Mouse (Mus musculus): ENCODE measurements around the gene Ankib1. TPM values are rescaled to one million over a fixed set of nuclear protein-coding genes. Genes with fewer than 3 reads are reported as not detected.

Ankib1 gene
- 10 to 100 TPM; 35.1 to 52.6 TPM for polyA plus RNA-seq (2017; shearing (Covaris generic))

DNA sequence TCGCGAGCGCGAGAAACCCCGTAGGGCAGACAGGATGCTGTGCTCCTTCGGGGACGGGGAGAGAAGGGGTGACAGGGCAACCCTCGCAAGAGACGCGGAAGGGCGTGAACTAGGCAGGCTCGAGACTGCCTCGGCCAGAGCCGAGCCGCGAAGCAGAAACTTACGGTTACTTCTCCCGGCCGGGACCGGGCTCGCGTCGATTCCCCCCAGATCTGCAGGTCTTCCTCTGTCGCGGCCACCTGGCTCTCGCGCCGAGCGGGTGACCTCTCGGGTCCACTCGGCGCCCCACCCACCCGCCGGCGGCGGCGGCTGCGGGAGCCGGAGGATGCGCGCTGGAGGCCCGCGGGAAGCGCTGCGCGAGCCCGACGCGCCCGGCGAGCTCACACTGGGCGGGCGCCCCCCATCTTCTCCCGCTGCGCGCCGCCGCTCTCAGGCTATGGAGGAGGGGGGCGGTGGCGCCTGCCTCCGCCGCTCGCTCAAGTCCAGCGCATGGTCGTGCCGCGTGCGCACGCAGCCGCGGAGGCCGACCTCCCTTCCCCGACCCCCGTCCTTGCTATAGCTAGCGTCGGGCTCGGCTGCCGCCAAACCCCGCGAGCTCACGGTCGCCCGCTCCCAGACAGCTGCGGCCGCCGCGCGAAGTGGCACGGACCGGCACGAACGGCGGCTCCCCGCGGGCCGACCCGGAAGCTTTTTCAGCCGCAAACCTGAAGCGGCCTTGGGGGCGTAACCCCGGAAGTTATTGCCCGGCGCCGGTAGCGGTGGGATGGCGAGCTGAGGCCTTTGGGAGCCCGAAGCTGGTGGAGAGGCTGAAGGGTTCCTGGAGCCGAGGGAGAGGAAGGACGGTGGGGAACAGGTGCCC, at the start of gene Ankib1, which contains the start of gene Krit1:
Gene Ankib1, minus strand, starts transcription at position 493 of the 859 bp plus-strand sequence.
Gene Krit1, plus strand, starts transcription at position 752 of the 859 bp plus-strand sequence.

DNA sequence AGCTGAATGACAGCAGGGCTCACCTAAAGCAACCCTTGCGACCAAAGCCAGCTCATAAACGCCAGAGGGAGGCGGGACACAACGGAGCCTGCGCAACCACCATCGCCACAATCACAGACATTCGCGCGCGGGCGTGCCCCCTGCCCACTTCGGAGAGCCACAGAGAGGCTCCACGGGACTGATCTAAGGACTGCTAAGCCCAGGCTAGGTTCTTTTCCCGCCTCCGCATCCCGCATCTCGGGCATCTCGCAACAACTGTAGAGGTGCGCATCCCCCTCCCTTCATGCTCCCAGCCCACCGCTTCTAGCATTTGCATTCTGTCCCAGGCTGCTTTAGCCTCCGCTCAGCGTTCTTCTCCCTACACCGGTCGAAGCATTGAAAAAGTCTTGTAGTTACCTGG, 42.3 kb upstream of the Ankib1 start, which contains the start of gene Lrrd1:
Gene Lrrd1, plus strand, starts transcription at position 148 of the 400 bp plus-strand sequence.

DNA sequence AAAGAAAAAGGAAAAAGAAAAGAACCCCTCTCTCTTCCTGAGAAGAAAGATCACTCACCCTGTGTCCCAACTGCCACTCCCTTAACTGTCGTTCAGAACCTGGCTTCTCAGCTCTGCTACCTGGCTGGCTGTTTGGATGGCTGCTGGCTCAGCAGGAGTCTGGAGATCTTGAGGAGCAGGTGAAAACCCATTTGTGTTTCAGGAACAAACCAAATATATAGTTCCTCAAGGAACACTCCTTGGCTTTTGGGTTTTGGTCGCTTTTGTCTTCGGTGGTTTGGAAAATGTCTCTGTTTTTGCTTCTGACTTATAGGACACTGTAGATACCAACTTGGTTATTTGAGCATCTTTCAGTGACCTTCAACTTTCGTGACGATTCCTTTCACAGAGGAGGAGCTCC, 145.6 kb downstream of the Ankib1 start, which contains the start of gene Gatad1:
Gene Gatad1, minus strand, starts transcription at position 101 of the 400 bp plus-strand sequence.

DNA sequence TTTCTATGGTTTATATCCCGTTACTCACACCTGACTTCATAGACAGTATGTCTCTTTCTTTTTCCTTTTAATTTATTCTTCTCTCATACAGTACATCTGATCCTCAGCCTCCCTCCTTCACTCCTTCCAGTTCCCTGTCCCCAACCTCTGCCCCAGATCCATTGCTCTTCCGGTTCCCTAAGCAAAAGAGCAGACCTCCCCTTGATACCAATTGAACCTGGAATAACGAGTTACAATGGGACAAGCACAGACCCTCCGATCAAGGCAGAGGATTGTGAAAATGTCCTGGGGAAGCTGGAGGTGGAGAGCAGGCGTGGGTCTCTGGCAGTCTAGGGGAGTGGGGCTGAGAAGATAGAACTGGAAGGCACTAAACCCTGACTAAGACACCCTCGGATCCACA, 151.8 kb downstream of the Ankib1 start, which contains the start of gene Tmbim7:
Gene Tmbim7, plus strand, starts transcription at position 301 of the 400 bp plus-strand sequence.

Other genes with a start within 250 kb of the Ankib1 start
- 1 to 10 TPM; 4.9 to 5.5 TPM for gene 1700109H08Rik, start 231.4 kb downstream of the Ankib1 start, polyA plus RNA-seq (2017; shearing (Covaris generic))
- gene Pex1, start 206.9 kb downstream of the Ankib1 start, polyA plus RNA-seq (2017; shearing (Covaris generic)), result 10 to 100 TPM in 1 of 2 experiments, 1 to 10 TPM in 1; 7.4 to 15.2 TPM
- 10 to 100 TPM; 18.9 to 32.7 TPM for gene Rbm48, start 206.3 kb downstream of the Ankib1 start, polyA plus RNA-seq (2017; shearing (Covaris generic))
- gene Tmbim7, start 151.7 kb downstream of the Ankib1 start, polyA plus RNA-seq (2017; shearing (Covaris generic)), result under 1 TPM in 1 of 2 experiments, not detected in 1; 0.90 TPM
- 10 to 100 TPM; 31.0 to 36.7 TPM for gene Gatad1, start 145.7 kb downstream of the Ankib1 start, polyA plus RNA-seq (2017; shearing (Covaris generic))
- gene Krit1, start 259 bp upstream of the Ankib1 start, polyA plus RNA-seq (2017; shearing (Covaris generic)), result 10 to 100 TPM; 69.8 to 83.0 TPM
- under 1 TPM; 0.17 to 0.21 TPM for gene Lrrd1, start 42.2 kb upstream of the Ankib1 start, polyA plus RNA-seq (2017; shearing (Covaris generic))
- 10 to 100 TPM; 23.5 to 27.6 TPM for gene Mterf1a, start 91.0 kb upstream of the Ankib1 start, polyA plus RNA-seq (2017; shearing (Covaris generic))
- 100 to 1,000 TPM; 117 to 141 TPM for gene Akap9, start 125.1 kb upstream of the Ankib1 start, polyA plus RNA-seq (2017; shearing (Covaris generic))

Measured in activated CD4-positive, CD25-positive, alpha-beta regulatory T cell (primary cell).